Mouse (Mus musculus): Measurements from ENCODE around the gene Ugt1a9.

GRCm38 (mm10) chr1:88081670-88082069, 11.1 kb downstream of the Ugt1a9 start:
- TF ChIP-seq ZC3H11A (IDR thresholded peaks at IDR 0.05; ENCODE audit: borderline replicate concordance, low read depth, low read length), result no peak
- no peak for TF ChIP-seq MAFK (IDR thresholded peaks at IDR 0.05; ENCODE audit: insufficient read depth, low read depth, low read length)
- no peak for TF ChIP-seq CHD2 (IDR thresholded peaks at IDR 0.05; ENCODE audit: low read depth, low read length)
